Mouse (Mus musculus) midbrain, embryonic 14.5 days (tissue): Measurements from ENCODE around the gene Hfe2. TPM values are rescaled to one million over a fixed set of nuclear protein-coding genes. Genes with fewer than 3 reads are reported as not detected.
A peak's percentile ranks its signal among the peaks of the same experiment; 100 is the strongest.

Experiments used
- ATAC-seq: fragments of 200-750 bp; cut with Nextera tagmentation; 2 replicates; pipeline ENCODE4 v1.8.0; 2017; ENCODE audit warnings: moderate number of reproducible peaks, moderate library complexity; ENCODE audit not compliant: low FRiP score, low TSS enrichment
- DNase-seq: peaks from one replicate; pipeline ENCODE4 v3.0.0-alpha.2; 2015
- H3K27ac ChIP-seq: fragments of 300-500 bp; sonication (generic); replicated peaks from 2 replicates; pipeline ENCODE4 v1.5.1; 2014; ENCODE audit warnings: mild to moderate bottlenecking, low read depth, low read length, moderate library complexity
- H3K27me3 ChIP-seq: fragments of 300-500 bp; sonication (generic); 2 replicates; pipeline ENCODE4 v1.6.1; 2014; ENCODE audit warnings: low read length, control low read depth, mixed read lengths; ENCODE audit not compliant: control insufficient read depth, insufficient read depth
- H3K36me3 ChIP-seq: fragments of 300-500 bp; sonication (generic); 2 replicates; pipeline ENCODE4 v1.6.1; 2014; ENCODE audit warnings: low read length, control low read depth; ENCODE audit not compliant: control insufficient read depth, insufficient read depth
- H3K4me1 ChIP-seq: fragments of 300-500 bp; sonication (generic); 2 replicates; pipeline ENCODE4 v1.6.1; 2014; ENCODE audit warnings: mild to moderate bottlenecking, antibody characterized with exemption, low read length, control low read depth; ENCODE audit not compliant: control insufficient read depth, insufficient read depth
- H3K4me2 ChIP-seq: fragments of 300-500 bp; sonication (generic); 2 replicates; pipeline ENCODE4 v1.6.1; 2014; ENCODE audit warnings: mild to moderate bottlenecking, low read length, moderate library complexity
- H3K4me3 ChIP-seq: fragments of 300-500 bp; sonication (generic); replicated peaks from 2 replicates; pipeline ENCODE4 v1.5.1; 2014; ENCODE audit warnings: low read depth, low read length
- H3K9ac ChIP-seq: fragments of 300-500 bp; sonication (generic); replicated peaks from 2 replicates; pipeline ENCODE4 v1.6.1; 2014; ENCODE audit warnings: mild to moderate bottlenecking, low read length, moderate library complexity
- H3K9me3 ChIP-seq: fragments of 300-500 bp; sonication (generic); 2 replicates; pipeline ENCODE4 v1.6.1; 2016; ENCODE audit warnings: low read length, control low read depth, mixed read lengths; ENCODE audit not compliant: control insufficient read depth
- WGBS: fragments of 180-500 bp; shearing (Covaris S2); extraction: QIAGEN DNeasy Blood & Tissue Kit; methylation state at CpG from one replicate; pipeline ENCODE4 v1.1.7; 2014; 5-methylcytosine and 5-hydroxymethylcytosine counted together
- polyA plus RNA-seq: library from polyadenylated mRNA; unstranded; fragments of >200 nt; fragmentation: Nextera tagmentation; extraction: Ambion mirVana; gene quantifications from 2 replicates; pipeline ENCODE4 v1.2.1, GENCODE M21; 2014

Hfe2 gene
- polyA plus RNA-seq, 1 experiment from 2014 or later: 0.84 TPM

GRCm38 (mm10) chr3:96548824-96549223 lies 23.9 kb downstream of the Hfe2 start:
- 85% methylated on average over 7 of the region's 7 CpGs for WGBS
- no peak overlapping the region for H3K9ac ChIP-seq
- H3K27me3 ChIP-seq: peaks cover 4% of the 10 kb centered on the region; the same call in 1 of the 2 replicates
- no peaks in the 10 kb centered on the region for H3K36me3 ChIP-seq
- ATAC-seq (no peak), DNase-seq (no peak)
- H3K27ac ChIP-seq: no peak overlapping the region
- no peak overlapping the region for H3K4me3 ChIP-seq
- H3K4me2 ChIP-seq: no peak overlapping the region
- no peaks in the 10 kb centered on the region for H3K4me1 ChIP-seq
- no peaks in the 10 kb centered on the region for H3K9me3 ChIP-seq

GRCm38 (mm10) chr3:96549346-96549745 lies 24.4 kb downstream of the Hfe2 start:
- no peak for ATAC-seq
- no peak overlapping the region for H3K4me2 ChIP-seq
- no peak for DNase-seq
- H3K4me1 ChIP-seq: no peaks in the 10 kb centered on the region
- H3K9me3 ChIP-seq: no peaks in the 10 kb centered on the region
- WGBS: 80% methylated on average over 5 of the region's 5 CpGs
- H3K9ac ChIP-seq: no peak overlapping the region
- no peak overlapping the region for H3K4me3 ChIP-seq
- peaks cover 4% of the 10 kb centered on the region; the same call in 1 of the 2 replicates for H3K27me3 ChIP-seq
- H3K27ac ChIP-seq: no peak overlapping the region
- H3K36me3 ChIP-seq: no peaks in the 10 kb centered on the region

GRCm38 (mm10) chr3:96551203-96551602 lies 26.2 kb downstream of the Hfe2 start:
- no peaks in the 10 kb centered on the region for H3K4me1 ChIP-seq
- no peaks in the 10 kb centered on the region for H3K9me3 ChIP-seq
- DNase-seq (peak; percentile 81), ATAC-seq (no peak)
- no peak overlapping the region for H3K9ac ChIP-seq
- WGBS: 23% methylated on average over 8 of the region's 8 CpGs
- H3K4me3 ChIP-seq: no peak overlapping the region
- H3K27me3 ChIP-seq: peaks cover 3% of the 10 kb centered on the region; the same call in 1 of the 2 replicates
- no peak overlapping the region for H3K4me2 ChIP-seq
- H3K27ac ChIP-seq: no peak overlapping the region
- no peaks in the 10 kb centered on the region for H3K36me3 ChIP-seq

GRCm38 (mm10) chr3:96551890-96552289 lies 26.9 kb downstream of the Hfe2 start:
- H3K9ac ChIP-seq: no peak overlapping the region
- DNase-seq (no peak), ATAC-seq (no peak)
- H3K27ac ChIP-seq: no peak overlapping the region
- H3K4me3 ChIP-seq: no peak overlapping the region
- H3K9me3 ChIP-seq: no peaks in the 10 kb centered on the region
- H3K36me3 ChIP-seq: no peaks in the 10 kb centered on the region
- no peak overlapping the region for H3K4me2 ChIP-seq
- peaks cover 5% of the 10 kb centered on the region; the same call in 1 of the 2 replicates for H3K4me1 ChIP-seq
- WGBS: 81% methylated on average over 7 of the region's 7 CpGs
- no peaks in the 10 kb centered on the region for H3K27me3 ChIP-seq

GRCm38 (mm10) chr3:96553601-96554000 lies 28.6 kb downstream of the Hfe2 start:
- Histone ChIP-seq H3K36me3 (no peaks in the 10 kb centered on the region), H3K4me3 (no peak overlapping the region), H3K9me3 (no peaks in the 10 kb centered on the region), H3K4me2 (no peak overlapping the region), H3K4me1 (peaks cover 9% of the 10 kb centered on the region; the same call in 1 of the 2 replicates), H3K27me3 (no peaks in the 10 kb centered on the region), H3K9ac (no peak overlapping the region), H3K27ac (no peak overlapping the region)
- WGBS: 85% methylated on average over 6 of the region's 6 CpGs
- DNase-seq (no peak), ATAC-seq (no peak)

- Histone ChIP-seq H3K4me3 (no peak overlapping the region), H3K27me3 (no peaks in the 10 kb centered on the region), H3K27ac (no peak overlapping the region), H3K4me2 (no peak overlapping the region), H3K36me3 (no peaks in the 10 kb centered on the region), H3K4me1 (peaks cover 15% of the 10 kb centered on the region), H3K9me3 (no peaks in the 10 kb centered on the region), H3K9ac (no peak overlapping the region)
- DNase-seq (no peak), ATAC-seq (no peak)
- 86% methylated on average over 6 of the region's 6 CpGs for WGBS
Observed at GRCm38 (mm10) chr3:96554251-96554650, 29.3 kb downstream of the Hfe2 start.

- Histone ChIP-seq H3K4me2 (no peak overlapping the region), H3K36me3 (peaks cover 7% of the 10 kb centered on the region), H3K4me3 (no peak overlapping the region), H3K9ac (no peak overlapping the region), H3K27ac (peak overlapping the region; percentile 37; the same call in 1 of the 2 replicates), H3K4me1 (peaks cover 24% of the 10 kb centered on the region), H3K9me3 (no peaks in the 10 kb centered on the region), H3K27me3 (no peaks in the 10 kb centered on the region)
- 46% methylated on average over 12 of the region's 12 CpGs for WGBS
- DNase-seq (peak; percentile 67), ATAC-seq (no peak)
Observed at GRCm38 (mm10) chr3:96555041-96555596, 30.1 kb downstream of the Hfe2 start.

GRCm38 (mm10) chr3:96555999-96556614 lies 31.1 kb downstream of the Hfe2 start:
- Histone ChIP-seq H3K4me3 (no peak overlapping the region), H3K9ac (no peak overlapping the region), H3K27me3 (no peaks in the 10 kb centered on the region), H3K4me1 (peaks cover 34% of the 10 kb centered on the region), H3K36me3 (peaks cover 17% of the 10 kb centered on the region), H3K27ac (peak overlapping the region; percentile 33), H3K9me3 (no peaks in the 10 kb centered on the region), H3K4me2 (peak overlapping the region; percentile 14)
- ATAC-seq (no peak), DNase-seq (no peak)
- WGBS: 88% methylated on average over 15 of the region's 15 CpGs
